Mouse (Mus musculus) ES-Bruce4 (cell line): ENCODE data around the gene Gm2a.

Experiments
- CTCF ChIP-seq: IDR thresholded peaks from one replicate; pipeline ENCODE4 v1.8.1; 2011; ENCODE audit warnings: low read depth, low read length
- POLR2A ChIP-seq: IDR thresholded peaks from one replicate; pipeline ENCODE4 v1.8.1; 2011; ENCODE audit warnings: low read length; ENCODE audit not compliant: insufficient read depth

GRCm38 (mm10) chr11:55136770-55137547 lies 39.0 kb downstream of the Gm2a start:
- TF ChIP-seq CTCF (no peak), POLR2A (no peak)
